Mouse (Mus musculus) CD4-positive, CD25-positive, alpha-beta regulatory T cell, adult 4 months (primary cell): ENCODE data around the gene Hilpda. TPM values are rescaled to one million over a fixed set of nuclear protein-coding genes. Genes with fewer than 3 reads are reported as not detected.

Source experiments
- polyA plus RNA-seq, 2 experiments: library from polyadenylated mRNA; unstranded; fragments of 100-300 nt; shearing (Covaris generic); gene quantifications; one replicate each; pipeline ENCODE4 v1.2.1; 2017

Gene Hilpda
- polyA plus RNA-seq, 2 experiments from 2014 or later, result 32.4 to 37.1 TPM

Other genes starting within 250 kb of the Hilpda start
- gene Lep, start 212.3 kb upstream of the Hilpda start, polyA plus RNA-seq, result not detected
- 10 to 100 TPM; 60.2 to 62.8 TPM for gene Rbm28, start 107.5 kb upstream of the Hilpda start, polyA plus RNA-seq
- under 1 TPM; 0.16 to 0.28 TPM for gene Prrt4, start 92.9 kb upstream of the Hilpda start, polyA plus RNA-seq
- 10 to 100 TPM; 18.5 to 22.7 TPM for gene Impdh1, start 56.1 kb upstream of the Hilpda start, polyA plus RNA-seq
- under 1 TPM in 1 of 2 experiments, not detected in 1; 0.44 TPM for gene Fam71f2, start 7.1 kb downstream of the Hilpda start, polyA plus RNA-seq
- gene Fam71f1, start 46.7 kb downstream of the Hilpda start, polyA plus RNA-seq, result not detected
- gene Calu, start 75.6 kb downstream of the Hilpda start, polyA plus RNA-seq, result 10 to 100 TPM; 57.9 to 68.6 TPM
- gene Opn1sw, start 116.0 kb downstream of the Hilpda start, polyA plus RNA-seq, result under 1 TPM; 0.38 to 0.62 TPM
- gene Ccdc136, start 123.8 kb downstream of the Hilpda start, polyA plus RNA-seq, result under 1 TPM in 1 of 2 experiments, not detected in 1; 0.51 TPM
- gene Flnc, start 160.8 kb downstream of the Hilpda start, polyA plus RNA-seq, result not detected
- 100 to 1,000 TPM; 325 to 332 TPM for gene Atp6v1f, start 195.2 kb downstream of the Hilpda start, polyA plus RNA-seq
- gene Atp6v1fnb, start 198.9 kb downstream of the Hilpda start, polyA plus RNA-seq, result not detected
- under 1 TPM in 1 of 2 experiments, not detected in 1; 0.38 TPM for gene Kcp, start 235.5 kb downstream of the Hilpda start, polyA plus RNA-seq